Mouse (Mus musculus) heart, postnatal 36 days (tissue): ENCODE data around the gene Cass4. TPM values are rescaled to one million over a fixed set of nuclear protein-coding genes. Genes with fewer than 3 reads are reported as not detected.

Source experiments
- DNase-seq, 2 experiments: peaks; one replicate each; pipeline ENCODE4 v3.0.0; 2021 to 2022
- intact Hi-C: fragments of 180-260 bp; cut with DNase I; formaldehyde crosslinking; loops from one replicate; pipeline ENCODE4 v1.15.1; 2025
- total RNA-seq, 2 experiments: library from RNA; stranded (reverse); gene quantifications; 2 replicates each; pipeline ENCODE4 v1.2.3; 2021

The Cass4 gene
- total RNA-seq, 2 experiments from 2014 or later = 0.36 to 0.46 TPM

DNA sequence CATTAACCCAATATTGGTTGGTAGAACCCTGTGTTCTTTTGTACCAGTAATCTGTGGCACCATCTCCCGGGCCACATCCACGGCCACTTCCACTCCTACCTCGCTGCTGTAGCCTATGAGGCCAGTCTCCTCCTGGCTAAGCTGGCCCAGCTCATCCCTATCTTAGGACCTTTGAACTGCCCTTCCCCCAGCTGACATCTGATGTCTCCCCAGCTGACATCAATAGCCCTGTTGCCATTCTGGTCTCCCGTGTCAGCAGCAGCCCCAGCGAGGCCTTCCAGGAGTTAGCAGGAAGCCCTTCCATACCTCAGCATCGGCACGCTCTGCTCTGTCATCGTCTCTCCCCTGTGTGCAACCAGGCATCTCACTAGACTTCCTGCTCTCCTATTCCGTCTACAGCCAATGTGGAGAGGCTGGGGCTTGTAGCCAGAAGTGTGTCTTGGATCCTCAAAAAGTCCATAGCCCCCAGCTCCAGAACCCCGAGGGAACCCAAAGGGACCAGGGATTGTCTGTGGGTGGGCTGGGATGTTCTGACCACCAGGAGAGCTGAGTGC, 83.2 kb downstream of the Cass4 start:
- intact Hi-C loops = loop anchor here (2.0 to 5.0 kb wide), 3 partner anchors 281 to 521 kb away; no protein-coding TSS in a partner anchor
- DNase-seq = no peak

DNA sequence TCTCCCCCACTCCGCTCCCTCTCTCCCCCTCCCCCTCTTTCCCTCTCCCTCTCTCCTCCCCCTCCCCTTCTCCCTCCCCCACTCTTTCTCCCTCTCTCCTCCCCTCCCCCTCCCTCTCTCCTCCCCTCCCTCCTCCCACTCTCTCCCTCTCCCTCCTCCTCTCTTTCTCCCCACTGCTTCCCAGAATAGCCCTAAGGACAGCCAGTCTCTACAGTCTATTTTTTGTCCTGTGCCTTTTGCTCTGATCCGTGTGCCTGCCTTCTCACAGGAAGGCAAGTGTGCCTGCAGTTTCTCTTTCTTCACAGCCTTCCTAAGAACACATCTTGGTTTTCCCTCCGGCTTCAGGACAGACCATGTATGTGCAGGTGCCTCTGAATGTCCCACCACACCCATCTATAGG, 83.8 kb downstream of the Cass4 start:
- no peak for DNase-seq
- intact Hi-C loops = loop anchor here (2.0 to 5.0 kb wide), 3 partner anchors 280 to 520 kb away; no protein-coding TSS in a partner anchor

DNA sequence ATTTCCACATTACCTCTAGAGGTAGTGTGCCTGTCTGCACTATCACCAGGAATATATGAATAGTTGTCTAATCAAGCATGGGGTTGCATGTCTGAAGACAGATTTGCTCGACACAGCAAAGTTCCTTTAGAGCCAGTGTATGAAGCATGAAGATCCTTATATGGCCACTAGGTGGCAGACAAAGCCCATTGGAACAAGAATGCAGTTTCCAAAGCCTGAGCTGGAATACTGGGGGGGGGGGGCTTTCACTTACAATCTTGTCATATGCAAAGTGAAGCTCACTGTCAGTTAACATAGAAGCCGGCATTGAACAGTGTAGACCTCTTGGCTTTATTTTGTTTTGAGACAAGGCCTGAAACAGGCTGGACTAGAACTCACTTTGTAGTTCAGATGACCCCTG, 84.3 kb downstream of the Cass4 start:
- peak; percentile 20 to 46 for DNase-seq
- intact Hi-C loops = loop anchor here (1.0 to 5.0 kb wide), 6 partner anchors 23 to 611 kb away; no protein-coding TSS in a partner anchor

DNA sequence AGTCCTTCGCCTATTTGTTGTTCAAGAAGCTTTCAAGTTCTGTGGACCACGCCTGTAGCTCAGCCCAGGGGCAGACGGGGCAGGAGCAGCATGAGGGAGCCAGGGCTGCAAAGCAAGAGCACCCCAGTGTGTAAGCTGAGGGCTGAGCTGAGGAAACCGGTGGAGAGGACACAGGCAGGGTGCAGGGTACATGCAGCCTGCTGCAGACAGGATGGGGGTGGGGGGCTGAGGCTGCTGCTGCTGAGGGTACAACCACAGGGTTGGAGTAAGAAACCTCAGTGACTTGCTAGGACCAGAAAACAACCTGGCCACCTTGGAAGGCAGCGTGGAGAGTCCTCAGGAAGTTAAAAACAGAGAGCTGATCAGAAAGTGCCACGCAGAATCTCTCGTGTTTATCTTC, 86.7 kb downstream of the Cass4 start:
- intact Hi-C loops = no loop called here
- no peak for DNase-seq

DNA sequence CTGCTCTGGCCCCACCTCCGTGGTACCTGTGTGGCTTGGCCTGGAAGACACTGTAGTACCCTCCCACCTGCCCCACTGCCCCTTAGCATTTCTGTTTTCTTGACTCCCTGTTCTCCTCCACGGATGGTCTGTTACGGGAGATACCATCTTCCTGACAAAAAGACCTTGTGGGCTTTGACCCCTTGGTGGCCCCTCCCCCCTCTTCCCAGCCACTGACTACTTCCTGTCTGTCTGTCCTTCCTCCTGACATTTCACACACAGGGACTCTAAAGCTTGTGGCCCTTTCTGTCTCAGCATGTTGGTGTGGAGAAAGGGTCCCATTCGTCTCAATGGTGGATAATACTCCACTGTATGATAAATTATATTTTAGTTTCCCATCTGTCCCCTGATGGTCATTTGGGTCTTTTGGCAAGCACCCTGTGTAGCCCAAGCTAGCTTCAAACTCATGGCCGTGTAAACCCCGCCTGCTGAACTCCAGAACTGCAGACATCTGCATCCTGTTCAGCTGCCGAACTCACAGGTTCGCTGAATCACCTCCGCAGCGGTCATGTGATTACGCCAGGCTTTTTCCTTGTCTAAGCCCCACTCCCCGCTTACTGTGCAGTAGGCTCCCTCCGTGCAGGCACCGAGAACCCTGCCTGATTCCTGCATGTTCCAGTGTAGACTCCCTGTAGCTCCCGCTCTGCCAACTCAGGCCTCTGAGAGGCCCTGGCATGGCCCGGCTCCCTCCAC, 88.2 kb downstream of the Cass4 start:
- intact Hi-C loops = no loop called here
- DNase-seq = no peak

Other genes starting within 250 kb of the Cass4 start
- gene Mc3r, start 145.3 kb upstream of the Cass4 start, total RNA-seq = not detected
- gene Fam210b, start 48.2 kb upstream of the Cass4 start, total RNA-seq = 1 to 10 TPM; 6.8 to 7.1 TPM
- gene Aurka, start 23.3 kb upstream of the Cass4 start, total RNA-seq = 1 to 10 TPM in 1 of 2 experiments, under 1 TPM in 1; 0.95 to 1.1 TPM
- gene Cstf1, start 23.1 kb upstream of the Cass4 start, total RNA-seq = 10 to 100 TPM; 18.2 to 19.6 TPM
- gene Rtf2, start 46.8 kb downstream of the Cass4 start, total RNA-seq = 10 to 100 TPM; 31.9 to 34.3 TPM
- gene Gcnt7, start 64.8 kb downstream of the Cass4 start, total RNA-seq = not detected
- gene Fam209, start 78.7 kb downstream of the Cass4 start, total RNA-seq = not detected
- gene Tfap2c, start 155.8 kb downstream of the Cass4 start, total RNA-seq = not detected